Mouse (Mus musculus) brown adipose tissue, adult 24 weeks (tissue): Measurements from ENCODE around the gene Smco2. TPM values are rescaled to one million over a fixed set of nuclear protein-coding genes. Genes with fewer than 3 reads are reported as not detected.

Experiments used
- polyA plus RNA-seq: library from polyadenylated mRNA; stranded (reverse); fragments of >200 nt; gene quantifications from 2 replicates; pipeline ENCODE4 v1.2.4, GENCODE M21; 2012; ENCODE audit not compliant: missing spikeins, insufficient read depth, insufficient read length

Gene Smco2
- polyA plus RNA-seq, 1 experiment, result not detected

Other genes with a start within 250 kb of the Smco2 start
- 67.9 and 81.8 TPM in 2 replicates for gene Med21, start 207.6 kb upstream of the Smco2 start, polyA plus RNA-seq
- gene Tm7sf3, start 207.3 kb upstream of the Smco2 start, polyA plus RNA-seq, result 9.6 and 13.1 TPM in 2 replicates
- 13.7 and 28.0 TPM in 2 replicates for gene Stk38l, start 125.1 kb upstream of the Smco2 start, polyA plus RNA-seq
- gene Arntl2, start 54.0 kb upstream of the Smco2 start, polyA plus RNA-seq, result 2.3 and 3.5 TPM in 2 replicates
- gene Ppfibp1, start 38.4 kb downstream of the Smco2 start, polyA plus RNA-seq, result 23.7 and 25.4 TPM in 2 replicates
- not detected in 2 replicates for gene 1700034J05Rik, start 104.3 kb downstream of the Smco2 start, polyA plus RNA-seq
- not detected in 2 replicates for gene Rep15, start 182.5 kb downstream of the Smco2 start, polyA plus RNA-seq
- 236 and 327 TPM in 2 replicates for gene Mrps35, start 192.7 kb downstream of the Smco2 start, polyA plus RNA-seq
- not detected in 2 replicates for gene Mansc4, start 236.9 kb downstream of the Smco2 start, polyA plus RNA-seq
- gene Klhl42, start 241.3 kb downstream of the Smco2 start, polyA plus RNA-seq, result 6.2 and 11.4 TPM in 2 replicates